Mouse (Mus musculus) T-helper 17 cell (primary cell): ENCODE results near the gene Ppil2.

Source experiments
- in situ Hi-C, 2 experiments: fragments of 300-600 bp; cut with MboI, MseI; formaldehyde crosslinking; loops; 1 replicate in 1 of 2; 2 replicates in 1 of 2; pipeline ENCODE4 v1.15.1; 2025; ENCODE audit warnings: high pct_unique_total_duplicates in 2 of 2

The Ppil2 gene

DNA sequence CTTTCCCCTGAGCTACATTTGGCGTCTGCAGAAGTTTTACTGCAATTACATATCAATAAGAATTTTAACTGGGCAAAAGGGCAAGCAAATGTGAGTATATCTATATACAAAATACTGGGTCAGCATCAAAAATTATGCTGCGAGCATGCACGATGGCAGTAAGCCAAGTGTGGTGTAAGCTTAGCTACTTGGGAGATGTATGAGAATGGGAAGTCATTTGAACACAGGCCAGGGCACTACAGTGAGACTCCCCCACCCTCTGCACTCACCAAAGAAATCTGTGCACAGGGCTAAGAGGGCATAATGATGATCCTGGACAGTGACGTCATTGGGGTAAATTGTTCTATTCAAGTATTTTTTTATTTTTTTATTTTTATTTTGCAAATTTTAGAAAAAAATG lies 6.5 kb downstream of the Ppil2 start:
- in situ Hi-C loops, result no loop called here

DNA sequence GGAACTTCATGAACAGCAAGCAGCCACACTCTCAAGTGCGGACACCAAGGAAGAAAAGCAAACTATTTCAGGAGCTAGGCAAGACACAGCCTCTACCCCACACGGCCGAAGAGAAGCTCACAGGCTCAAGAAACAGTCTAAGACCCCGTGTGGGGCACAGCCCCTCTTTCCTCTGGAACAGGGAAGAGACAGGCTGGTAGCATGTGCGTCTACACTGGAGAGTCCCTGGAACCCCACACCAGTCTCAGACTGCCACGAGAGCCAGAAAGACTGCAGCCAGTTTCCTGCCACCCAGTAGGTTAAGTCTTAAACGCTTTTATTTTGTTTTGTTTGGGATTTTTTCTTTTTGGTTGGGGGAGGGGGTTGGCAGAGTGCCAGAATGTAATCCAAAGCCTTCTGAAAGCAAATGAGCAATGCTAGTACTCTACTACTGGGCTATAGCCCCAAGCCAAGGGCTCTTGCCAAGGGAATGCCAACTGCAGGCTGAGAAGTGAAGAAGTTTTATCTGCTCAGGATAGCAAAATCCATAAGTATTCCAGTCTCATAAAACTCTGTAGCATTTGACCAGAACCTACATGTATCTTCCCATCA lies 8.3 kb downstream of the Ppil2 start:
- in situ Hi-C loops, result no loop called here

DNA sequence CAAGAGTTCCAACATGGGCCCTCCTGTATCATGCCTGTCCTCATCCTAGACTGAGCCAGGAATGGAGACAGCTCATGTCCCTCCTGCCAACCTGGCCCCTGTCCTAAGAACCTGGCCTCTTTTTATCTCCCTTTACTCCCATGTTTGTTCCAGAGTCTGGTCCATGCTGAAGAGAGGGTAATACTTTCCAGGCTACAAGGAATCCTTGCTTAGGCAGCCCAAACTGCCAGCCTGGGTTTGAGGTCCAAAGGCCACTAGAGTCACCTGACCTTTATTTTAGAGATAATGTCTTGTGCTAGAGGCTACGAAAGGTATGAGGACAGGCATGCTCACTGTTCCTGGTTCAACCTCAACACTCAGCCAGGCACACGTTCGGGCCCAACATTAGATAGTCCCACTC lies 14.1 kb downstream of the Ppil2 start:
- in situ Hi-C loops, result no loop called here

DNA sequence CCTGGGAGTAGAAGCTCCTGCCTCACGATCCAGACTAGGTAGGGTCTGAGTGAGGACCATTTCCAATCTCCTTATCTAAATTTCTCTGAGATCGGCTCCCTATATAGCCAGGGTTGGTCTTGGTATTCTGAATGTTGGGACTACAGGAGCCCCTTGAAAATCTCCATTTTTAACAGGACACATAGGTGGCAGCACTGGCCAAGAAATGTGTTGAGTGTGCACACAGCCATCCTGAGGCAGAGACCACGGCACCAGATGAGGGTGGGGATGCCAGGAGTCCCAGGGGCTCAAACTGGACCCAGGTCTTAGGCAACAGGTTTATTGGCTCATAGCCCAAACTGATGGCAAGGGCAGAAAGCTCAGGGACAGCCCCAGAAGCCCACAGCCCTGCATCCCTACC lies 22.7 kb downstream of the Ppil2 start:
- in situ Hi-C loops, result no loop called here

DNA sequence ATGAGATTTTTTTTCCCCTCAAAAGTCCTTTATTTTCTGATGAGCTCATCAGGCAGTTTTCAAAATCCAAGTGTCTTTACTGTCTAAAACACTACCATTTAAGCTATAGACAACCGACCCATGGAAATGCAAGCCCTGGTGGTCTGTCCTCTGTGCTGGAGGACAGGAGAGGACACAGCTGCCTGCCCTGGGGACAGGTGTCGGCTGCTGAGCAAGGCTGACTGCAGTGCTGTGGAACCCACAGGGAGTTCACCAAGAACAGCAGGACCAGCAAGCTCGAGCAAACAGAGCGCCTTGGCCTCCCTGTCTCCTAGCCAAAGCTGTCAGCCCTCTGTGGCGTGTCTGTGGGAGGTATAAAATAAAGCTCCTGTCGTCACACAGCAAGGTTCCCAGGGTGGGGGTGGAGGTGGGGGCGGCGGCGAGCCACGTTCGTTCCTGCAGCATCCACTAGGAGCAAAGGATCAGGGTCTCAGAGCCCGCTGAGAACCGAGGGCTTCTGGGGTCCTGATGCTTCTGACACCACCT lies 24.3 kb downstream of the Ppil2 start:
- in situ Hi-C loops, result no loop called here

DNA sequence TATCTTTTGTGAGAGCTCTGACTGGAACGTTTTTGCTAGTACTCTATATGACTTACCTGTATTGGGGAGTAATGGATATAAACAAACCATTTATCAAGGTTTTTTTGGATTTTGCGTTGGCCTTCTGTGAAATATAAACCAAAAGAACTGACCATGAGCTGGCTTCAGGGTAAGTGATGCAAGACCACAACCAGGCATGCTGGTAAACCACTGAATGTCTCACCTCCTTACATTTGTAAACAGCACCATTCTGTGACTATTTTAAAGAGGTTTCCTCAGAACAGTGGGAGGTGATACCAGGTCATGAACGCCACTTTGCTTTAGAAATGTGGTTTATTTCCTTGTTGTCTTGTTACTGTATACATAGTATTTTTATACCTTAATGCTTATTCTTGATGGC lies 24.8 kb downstream of the Ppil2 start:
- in situ Hi-C loops, result no loop called here

DNA sequence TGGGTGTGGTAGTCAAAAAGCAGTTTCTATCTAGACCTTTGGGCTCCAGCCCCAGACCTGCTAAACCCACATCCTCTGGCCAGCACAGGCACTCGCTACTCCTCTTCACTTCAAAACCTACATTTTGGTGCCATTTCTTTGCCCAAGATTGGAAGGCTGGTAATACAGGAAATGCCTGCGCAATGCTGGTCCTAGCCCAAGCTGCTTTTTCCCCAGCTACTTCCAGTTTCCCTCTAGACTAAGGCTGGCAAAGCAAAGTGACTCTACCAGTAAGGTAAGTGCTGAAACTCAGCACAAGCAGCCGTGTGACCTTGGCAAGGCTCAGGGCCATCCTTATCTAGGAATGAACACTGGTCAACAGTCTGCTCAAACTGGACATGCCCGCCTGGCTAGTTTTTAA lies 25.4 kb downstream of the Ppil2 start:
- in situ Hi-C loops, result no loop called here

DNA sequence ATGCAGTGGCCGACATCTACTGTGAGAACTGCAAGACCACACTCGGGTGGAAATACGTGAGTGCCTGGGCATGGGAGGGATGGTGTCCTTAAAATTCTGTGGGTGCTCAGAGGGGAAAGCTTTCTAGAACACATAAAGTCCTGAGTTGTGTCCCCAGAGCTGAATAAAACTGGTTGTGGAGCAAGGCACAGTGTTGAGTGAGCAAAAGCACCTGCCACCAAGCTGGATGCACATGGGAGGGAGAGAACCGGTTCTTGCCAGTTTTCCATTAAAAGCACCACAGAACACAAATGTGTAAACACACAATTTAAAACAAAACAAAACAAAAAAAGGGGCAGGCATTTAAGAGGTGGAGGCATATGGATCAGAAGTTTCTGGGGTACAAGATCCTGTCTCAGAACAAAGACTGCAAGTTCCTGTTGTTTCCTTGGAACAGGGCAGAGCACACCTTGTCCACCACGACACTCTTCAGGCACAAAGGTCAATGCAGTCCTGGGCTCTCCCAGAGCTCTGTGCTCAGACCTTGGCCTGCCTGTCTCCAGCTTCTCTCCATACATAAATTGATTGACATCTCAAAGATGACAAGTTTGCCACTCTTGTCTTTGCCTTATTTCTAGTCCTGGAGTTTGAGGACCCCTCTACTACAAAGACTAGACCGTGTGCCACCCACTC lies 28.8 kb downstream of the Ppil2 start:
- in situ Hi-C loops, result no loop called here

DNA sequence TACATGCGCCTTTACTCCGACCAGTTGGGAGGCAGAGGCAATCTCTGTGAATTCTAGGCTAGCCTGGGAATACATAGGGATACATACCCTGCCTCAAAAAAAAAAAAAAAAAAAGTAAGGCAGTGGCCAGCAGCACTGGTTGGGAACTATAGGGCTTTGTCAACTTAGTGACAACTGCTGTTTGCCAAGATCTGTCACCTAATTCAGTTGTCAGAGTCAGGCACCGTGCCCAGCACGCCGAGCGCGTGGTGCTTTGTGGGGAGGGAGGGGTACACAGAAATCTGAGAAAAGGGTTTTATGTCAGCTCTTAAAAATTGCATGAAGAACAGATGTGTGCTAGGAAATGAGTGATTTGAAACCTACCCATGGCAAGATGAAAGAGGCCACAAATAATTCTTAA lies 33.0 kb downstream of the Ppil2 start:
- in situ Hi-C loops, result no loop called here

DNA sequence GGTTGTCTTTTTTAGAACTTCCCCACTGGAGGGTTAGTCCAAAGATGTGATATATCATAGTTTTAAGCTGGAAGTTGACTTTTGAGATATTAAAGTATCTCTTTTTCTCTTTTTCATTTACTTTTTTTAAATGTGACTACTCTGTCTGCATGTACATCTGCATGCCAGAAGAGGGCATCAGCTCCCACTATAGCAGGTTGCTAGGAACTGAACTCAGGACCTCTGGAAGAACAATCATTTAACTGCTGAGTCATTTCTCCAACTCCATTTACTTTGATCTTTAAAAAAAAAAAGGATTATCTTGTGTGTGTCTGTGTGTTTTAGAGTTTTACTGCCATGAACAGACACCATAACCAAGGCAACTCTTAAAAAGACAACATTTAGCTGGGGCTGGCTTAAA lies 34.2 kb downstream of the Ppil2 start:
- in situ Hi-C loops, result no loop called here

DNA sequence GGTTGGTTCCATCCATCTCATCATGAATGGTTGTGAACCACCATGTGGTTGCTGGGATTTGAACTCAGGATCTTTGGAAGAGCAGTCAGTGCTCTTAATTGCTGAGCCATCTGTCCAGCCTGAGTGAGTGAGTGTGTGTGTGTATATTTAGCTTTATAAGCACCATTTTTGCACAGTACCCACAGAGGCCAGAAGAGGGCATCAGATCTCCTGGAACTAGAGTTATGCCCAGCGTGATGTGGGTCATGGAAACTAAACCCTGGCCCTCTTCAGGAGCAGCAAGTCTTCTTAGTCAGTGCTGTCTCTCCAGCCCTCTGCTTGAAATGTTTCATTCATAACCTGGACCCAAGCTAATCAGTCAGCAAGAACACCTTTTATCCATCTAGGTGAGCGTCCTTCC lies 34.8 kb downstream of the Ppil2 start:
- in situ Hi-C loops, result no loop called here

DNA sequence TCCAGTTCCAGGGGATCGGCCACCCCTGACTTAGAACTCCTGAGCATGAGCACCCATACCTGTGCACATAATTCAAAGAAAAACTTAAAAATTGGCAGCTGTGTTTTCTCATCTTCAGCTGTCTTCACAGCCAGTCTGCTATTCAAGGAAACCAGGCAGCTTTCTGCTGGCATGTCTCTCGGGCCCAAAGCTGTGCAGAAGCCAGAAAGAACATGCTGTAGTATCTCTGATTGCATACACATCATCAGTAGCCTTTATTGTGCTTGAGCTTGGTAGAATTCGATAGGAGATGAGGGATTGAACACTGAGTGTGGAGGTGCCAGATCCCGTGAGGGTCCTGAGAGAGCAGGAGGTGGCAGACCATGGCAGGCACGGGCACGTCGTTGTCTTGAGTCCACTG lies 38.1 kb downstream of the Ppil2 start:
- in situ Hi-C loops, result no loop called here

DNA sequence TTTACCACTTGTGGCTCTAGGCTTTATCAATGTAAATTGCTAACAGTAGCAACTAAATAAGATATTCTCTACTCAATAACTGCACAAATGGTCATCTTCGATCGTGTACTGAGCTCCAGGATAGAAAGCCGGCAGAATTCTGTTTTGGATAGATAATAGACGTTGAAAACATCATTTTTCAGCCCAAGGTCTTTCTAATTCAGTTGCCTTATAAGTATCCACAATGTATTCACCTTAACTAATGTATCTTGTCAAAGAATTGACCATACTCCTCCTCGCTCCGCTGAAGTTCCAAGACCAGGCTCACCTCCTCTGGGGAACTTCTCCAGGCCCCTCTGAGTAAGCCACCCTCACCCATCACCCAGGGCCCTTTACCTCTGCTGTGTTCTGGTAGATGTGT lies 40.3 kb downstream of the Ppil2 start:
- in situ Hi-C loops, result no loop called here

DNA sequence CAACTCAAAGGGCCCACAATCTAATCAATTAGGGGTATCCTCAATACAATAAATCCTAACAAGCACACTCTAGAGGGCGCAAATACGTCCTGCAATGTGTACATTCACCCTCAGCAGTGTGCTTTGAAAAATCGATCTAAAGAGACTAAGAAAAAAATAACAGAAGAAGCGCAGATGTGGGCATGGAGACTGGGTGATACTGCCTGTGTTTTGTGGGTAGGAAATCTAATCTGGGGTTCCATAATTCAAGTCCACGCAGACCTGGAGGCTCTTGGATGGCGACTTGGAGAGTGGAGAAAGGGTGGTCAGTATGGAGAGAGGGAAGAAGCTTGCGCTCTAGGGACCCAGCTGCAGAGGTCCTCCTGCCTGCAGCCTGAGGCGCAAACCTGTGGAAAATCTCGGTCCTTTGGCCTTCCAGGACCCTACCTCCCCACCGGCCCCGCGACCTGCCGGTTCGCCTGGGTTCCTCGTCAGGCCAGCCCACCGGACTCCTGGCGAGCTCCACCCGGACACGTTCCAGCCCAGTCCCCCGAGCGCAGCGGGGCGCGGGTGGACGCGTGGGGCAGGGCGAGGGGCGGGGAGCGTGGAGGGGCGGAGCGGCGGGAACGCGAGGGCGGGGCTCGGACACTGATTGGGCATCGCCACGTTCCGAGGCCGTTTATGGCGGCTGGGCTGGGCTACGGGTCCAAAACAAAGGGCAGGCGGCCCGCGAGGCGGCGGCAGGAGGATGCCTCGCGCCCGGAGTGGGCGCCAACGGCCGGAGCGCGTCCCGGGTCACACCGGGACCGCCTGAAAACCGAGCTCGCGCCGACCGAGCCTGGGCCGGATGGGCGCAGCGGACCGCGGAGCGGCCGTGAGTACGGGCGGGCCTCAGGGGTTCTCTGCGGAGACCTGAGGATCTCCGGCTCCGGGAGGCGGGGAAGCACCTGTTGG lies 41.3 kb downstream of the Ppil2 start, which contains the start of gene Ypel1:
Gene Ypel1 (plus strand): TSS at position 186 of the 933 bp plus-strand sequence.
- in situ Hi-C loops, result no loop called here

DNA sequence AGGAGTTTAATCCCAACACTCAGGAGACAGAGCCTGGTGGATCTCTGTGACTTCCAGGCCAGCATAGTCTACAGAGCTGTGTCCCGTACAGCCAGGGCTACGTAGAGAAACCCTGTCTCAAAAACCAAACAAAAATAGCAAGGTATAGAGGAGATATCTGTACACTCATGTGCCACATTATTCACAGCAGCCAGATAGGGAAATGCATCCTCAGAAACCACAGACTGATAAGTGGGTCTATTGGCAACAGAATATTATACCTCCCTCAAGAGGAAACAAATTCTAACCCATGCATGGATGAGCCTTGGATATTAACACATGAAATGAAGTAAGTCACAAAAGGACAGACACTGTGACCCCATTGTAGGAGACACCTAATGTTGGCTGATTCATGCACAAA lies 43.5 kb downstream of the Ppil2 start:
- in situ Hi-C loops, result no loop called here

DNA sequence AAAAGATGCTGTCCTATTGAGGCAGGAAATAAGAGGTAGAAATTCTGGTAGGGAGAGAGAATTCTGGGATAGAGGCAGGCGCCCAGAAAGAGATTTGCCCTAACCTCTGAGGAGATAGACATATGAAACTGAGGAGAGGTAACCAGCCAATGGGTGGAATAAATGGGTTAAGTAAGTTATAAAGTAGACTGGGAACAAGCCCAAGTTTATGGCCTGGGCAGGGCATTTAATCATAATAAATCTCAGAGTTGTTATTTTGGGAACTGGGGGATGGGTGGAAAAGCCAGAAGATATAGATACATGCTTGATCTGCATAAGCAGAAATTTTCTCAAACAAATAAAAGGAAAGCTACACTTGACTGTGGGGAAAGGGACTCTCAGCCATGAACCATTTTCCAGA lies 48.7 kb downstream of the Ppil2 start:
- in situ Hi-C loops, result no loop called here

DNA sequence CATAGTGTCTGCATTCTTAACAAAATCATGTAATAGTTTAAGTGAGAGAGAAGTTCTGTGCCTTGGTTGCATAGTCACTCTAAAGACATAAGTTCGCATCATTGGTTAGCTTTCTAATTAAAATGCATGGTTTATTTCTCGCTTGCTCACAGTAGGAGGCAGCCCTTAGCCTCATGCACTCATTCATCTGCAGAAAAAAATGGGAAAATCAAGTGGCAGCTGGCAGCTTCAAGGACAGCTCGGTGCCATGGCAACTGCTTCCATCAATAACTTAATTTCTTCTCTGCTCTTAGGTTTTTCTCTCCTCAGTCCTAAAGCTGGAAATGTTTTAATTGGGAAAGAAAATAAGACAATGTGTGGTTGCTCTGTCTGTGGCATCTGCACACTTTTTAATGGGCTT lies 55.5 kb downstream of the Ppil2 start:
- in situ Hi-C loops, result no loop called here

DNA sequence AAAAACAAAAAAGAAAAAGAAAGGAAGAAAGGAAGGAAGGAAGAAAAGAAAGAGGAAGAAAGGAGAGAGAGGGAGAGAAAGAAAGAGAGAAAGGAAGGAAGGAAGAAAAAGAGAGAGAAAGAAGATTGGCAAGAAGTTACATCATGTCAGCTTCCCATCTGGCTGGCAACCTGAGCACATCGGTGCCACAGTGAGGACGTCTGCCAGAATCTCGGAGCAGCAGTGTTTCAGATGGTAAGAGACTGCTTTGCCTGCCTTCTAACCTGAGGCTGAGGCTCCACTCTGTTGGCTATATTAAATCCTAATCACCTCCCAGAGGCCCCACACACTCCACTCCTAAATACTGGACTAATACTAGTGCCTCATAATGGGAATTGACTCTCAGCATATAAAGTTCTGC lies 57.2 kb downstream of the Ppil2 start:
- in situ Hi-C loops, result no loop called here

DNA sequence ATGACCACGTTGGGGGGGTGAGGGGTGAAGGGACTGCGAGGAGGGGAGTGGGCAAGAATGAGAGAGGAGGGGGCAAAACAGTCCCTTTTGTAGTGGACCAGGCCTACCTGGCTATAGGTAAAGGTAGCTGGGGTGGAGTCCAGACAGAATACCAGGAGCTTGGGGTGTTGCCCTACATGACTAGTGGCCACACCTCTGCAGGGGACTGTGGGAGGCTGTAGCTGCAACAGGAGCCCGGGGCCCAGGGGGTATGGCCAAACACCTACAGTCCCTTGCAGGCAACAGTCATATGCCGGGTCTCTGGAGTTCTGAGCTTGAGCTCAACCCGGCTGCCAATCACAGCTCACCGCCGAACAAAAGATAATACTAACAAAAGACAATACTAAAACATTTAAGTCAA lies 59.0 kb downstream of the Ppil2 start:
- in situ Hi-C loops, result no loop called here

DNA sequence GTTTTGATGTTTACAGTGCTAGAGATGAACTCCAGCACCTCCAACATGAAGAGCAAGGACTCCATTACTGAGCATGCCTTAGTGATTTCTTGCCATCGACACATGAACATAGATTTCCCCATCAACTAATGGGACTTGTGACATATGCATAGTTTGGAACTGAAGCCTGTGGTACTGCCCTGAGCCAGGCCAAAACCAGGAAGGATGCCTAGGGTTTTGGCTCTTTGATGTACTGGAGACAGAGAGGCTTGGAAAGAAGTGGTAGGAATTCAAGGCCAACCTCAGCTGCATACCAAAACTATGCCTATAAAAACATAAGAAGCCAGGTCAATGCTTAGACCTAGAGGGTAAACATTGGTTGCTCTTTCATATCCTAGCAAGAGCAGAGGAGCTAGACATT lies 61.2 kb downstream of the Ppil2 start:
- in situ Hi-C loops, result no loop called here

DNA sequence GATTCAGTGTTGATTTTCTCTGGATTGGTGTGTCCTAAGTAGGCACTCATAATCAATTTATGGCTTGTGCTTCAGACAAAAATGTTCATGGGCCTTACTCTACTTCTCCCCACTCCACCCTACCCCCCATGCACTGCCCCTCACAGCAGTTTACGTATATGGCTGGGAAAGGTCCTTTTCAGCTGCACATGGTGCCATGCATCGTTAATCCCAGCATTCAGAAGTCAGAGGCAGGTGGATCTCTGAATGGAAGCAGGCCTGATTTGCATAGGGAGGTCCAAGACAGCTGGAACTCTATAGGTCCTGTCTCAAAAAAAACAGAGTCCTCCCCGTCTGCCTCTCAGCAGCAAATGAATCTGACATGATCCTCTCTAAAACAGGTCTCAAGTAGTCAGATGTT lies 65.8 kb downstream of the Ppil2 start:
- in situ Hi-C loops, result no loop called here

DNA sequence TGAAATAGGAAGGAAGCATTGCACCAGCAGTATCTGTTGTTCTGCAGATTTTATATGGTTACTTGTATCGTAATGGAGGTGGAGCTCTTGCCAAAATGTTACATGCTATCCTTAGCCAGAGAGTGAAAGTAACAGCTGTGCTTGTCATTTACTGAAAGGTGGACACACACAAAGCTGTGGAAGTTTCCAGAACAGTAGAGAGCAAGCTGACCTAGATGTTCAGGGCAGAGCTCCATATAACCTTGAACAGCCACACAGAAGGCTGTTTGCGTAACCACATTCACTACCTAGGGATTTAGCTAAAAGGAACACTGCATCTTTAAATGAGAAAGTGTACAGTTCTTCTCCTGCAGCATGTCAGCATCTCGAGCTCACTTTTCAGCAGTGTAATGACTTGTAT lies 66.7 kb downstream of the Ppil2 start:
- in situ Hi-C loops, result no loop called here

DNA sequence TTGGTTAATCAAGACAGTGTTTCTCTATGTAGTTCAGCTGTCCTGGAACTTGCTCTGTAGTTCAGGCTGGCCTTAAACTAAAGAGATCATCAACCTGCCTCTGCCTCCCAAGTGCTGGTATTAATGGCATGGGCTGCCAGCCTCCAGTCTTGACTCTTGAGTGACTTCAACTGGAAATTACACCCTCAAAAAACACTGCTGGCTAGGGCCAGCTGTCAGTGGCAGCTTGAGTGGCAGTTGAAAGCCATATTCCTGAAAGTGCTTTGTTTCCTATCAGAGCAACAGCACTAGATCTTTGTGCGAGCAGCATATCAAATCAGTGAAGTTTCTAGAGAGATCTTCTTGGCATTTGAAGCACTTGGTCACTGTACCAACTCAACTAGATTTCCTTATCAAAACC lies 69.6 kb downstream of the Ppil2 start:
- in situ Hi-C loops, result no loop called here
